ENCODE assay signal across 8 mouse cellular contexts in the genomic region with DNA sequence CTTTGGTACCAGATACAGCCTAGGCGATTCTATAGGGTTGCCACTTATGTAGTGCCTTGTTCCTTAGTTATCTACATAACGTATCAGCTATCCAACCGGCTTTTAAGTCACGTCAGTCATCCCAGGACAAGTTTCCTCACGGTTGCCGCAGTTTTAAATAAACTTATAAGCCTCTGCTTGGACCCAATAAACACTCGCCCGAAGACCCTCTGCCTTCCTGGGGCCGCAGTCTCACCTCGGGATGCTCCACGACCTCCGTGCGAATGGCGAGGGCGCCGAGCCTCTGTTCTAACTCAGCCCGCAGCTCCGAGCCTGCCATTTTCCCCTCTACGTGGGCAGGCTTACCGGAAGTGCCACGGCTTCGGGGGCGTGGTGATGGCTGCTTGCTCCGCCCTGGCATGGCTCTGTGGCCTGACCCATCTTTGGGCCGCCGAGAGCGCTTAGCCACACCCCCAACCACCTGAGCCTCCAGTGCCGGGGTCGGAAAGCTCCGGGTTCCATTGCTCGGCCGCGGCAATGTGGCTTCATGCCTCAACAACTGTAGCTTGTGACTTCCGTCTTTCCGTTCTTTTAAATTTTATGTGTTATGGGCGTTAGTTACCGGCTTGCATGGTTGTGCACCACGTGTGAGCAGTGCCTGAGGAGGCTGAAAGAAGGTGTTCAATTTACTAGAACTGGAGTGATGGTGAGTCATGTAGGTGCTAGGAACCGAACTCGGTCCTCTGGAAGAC. TPM values are rescaled to one million over a fixed set of nuclear protein-coding genes. Genes with fewer than 3 reads are reported as not detected.
DNase-seq lines count a peak whose midpoint lies in the region; ATAC-seq and TF ChIP-seq lines count a peak whose summit lies in the region.

A gene (minus strand): TSS at position 352 of the 731 bp plus-strand sequence.

- no peak for TF ChIP-seq CTCF in liver, embryonic 14.5 days (IDR thresholded peaks at IDR 0.05; ENCODE audit: low read depth)
- TF ChIP-seq CTCF in stomach, postnatal 0 days (IDR thresholded peaks at IDR 0.05; ENCODE audit: low read depth) = 0 out of 2 replicates have a peak, but pooled peaks have one; percentile 7

- peak; percentile 98 for ATAC-seq in CD4-positive, CD25-positive, alpha-beta regulatory T cell, adult 4 months
- ATAC-seq in heart, embryonic 13.5 days (ENCODE audit: extremely low read depth, insufficient number of reproducible peaks, low FRiP score, low TSS enrichment) = peak; percentile 97
- ATAC-seq in liver, embryonic 14.5 days (ENCODE audit: insufficient read depth) = peak; percentile 100
- ATAC-seq in neural tube, embryonic 11.5 days (ENCODE audit: insufficient read depth, low FRiP score, low TSS enrichment) = peak; percentile 98
- peak; percentile 99 for ATAC-seq in stomach, postnatal 0 days (ENCODE audit: low FRiP score, low TSS enrichment)

- DNase-seq in fat pad, adult 2 months (ENCODE audit: extremely low read depth, low read depth, low spot score) = peak; percentile 43
- DNase-seq in kidney, postnatal 10 days = peak; percentile 94
- peak; percentile 86 to 90 (median 88) for DNase-seq in liver, embryonic 14.5 days (ENCODE audit: low read depth in 3 of 3, low spot score in 3 of 3)
- DNase-seq in neural tube, embryonic 11.5 days (ENCODE audit: low spot score) = peak; percentile 91
- DNase-seq in stomach, postnatal 0 days (ENCODE audit: low spot score) = peak; percentile 95

- no peaks in the 10 kb centered on the region for H3K4me1 ChIP-seq in brown adipose tissue, adult 24 weeks (ENCODE audit: control insufficient read depth, insufficient read depth, insufficient read length, low read length)
- H3K4me1 ChIP-seq in heart, embryonic 13.5 days = peaks cover 8% of the 10 kb centered on the region
- peaks cover 4 to 8% of the 10 kb centered on the region in 2 experiments for H3K4me1 ChIP-seq in liver, embryonic 14.5 days (replicated peaks; ENCODE audit: control insufficient read depth in 2 of 2, insufficient read depth in 2 of 2, low read length in 1 of 2)
- no peaks in the 10 kb centered on the region for H3K4me1 ChIP-seq in neural tube, embryonic 11.5 days (ENCODE audit: control insufficient read depth, insufficient read depth, low read length)
- no peaks in the 10 kb centered on the region for H3K4me1 ChIP-seq in stomach, postnatal 0 days (replicated peaks; ENCODE audit: control insufficient read depth, insufficient read depth)

- peaks cover 23% of the 10 kb centered on the region for H3K36me3 ChIP-seq in heart, embryonic 13.5 days
- peaks cover 2% of the 10 kb centered on the region for H3K36me3 ChIP-seq in liver, embryonic 14.5 days (replicated peaks; ENCODE audit: control insufficient read depth, insufficient read depth, low read depth)
- H3K36me3 ChIP-seq in neural tube, embryonic 11.5 days (ENCODE audit: control insufficient read depth, insufficient read depth, low read length) = 0 out of 2 replicates have a peak, but pooled peaks cover 2% of the 10 kb centered on the region
- no peaks in the 10 kb centered on the region for H3K36me3 ChIP-seq in stomach, postnatal 0 days (ENCODE audit: control insufficient read depth, insufficient read depth, low read length)

- 3% methylated on average over 40 of the region's 40 CpGs for WGBS in heart, embryonic 13.5 days
- 2% methylated on average over 40 of the region's 40 CpGs for WGBS in liver, embryonic 14.5 days (ENCODE audit: insufficient replicate concordance)
- 3% methylated on average over 40 of the region's 40 CpGs for WGBS in neural tube, embryonic 11.5 days
- WGBS in stomach, postnatal 0 days = 2% methylated on average over 40 of the region's 40 CpGs

- peak within 1 kb of the TSS; percentile 86 for H3K9ac ChIP-seq in heart, embryonic 13.5 days
- H3K9ac ChIP-seq in liver, embryonic 14.5 days (replicated peaks) = peak within 1 kb of the TSS; percentile 86
- H3K9ac ChIP-seq in neural tube, embryonic 11.5 days (ENCODE audit: low read length) = peak within 1 kb of the TSS; percentile 64
- H3K9ac ChIP-seq in stomach, postnatal 0 days (ENCODE audit: low read length) = peak within 1 kb of the TSS; percentile 73

- H3K4me2 ChIP-seq in heart, embryonic 13.5 days = peak within 1 kb of the TSS; percentile 68
- H3K4me2 ChIP-seq in liver, embryonic 14.5 days (ENCODE audit: low read depth) = peak within 1 kb of the TSS; percentile 84
- H3K4me2 ChIP-seq in neural tube, embryonic 11.5 days (ENCODE audit: low read depth) = peak within 1 kb of the TSS; percentile 63
- H3K4me2 ChIP-seq in stomach, postnatal 0 days (replicated peaks; ENCODE audit: low read depth) = peak within 1 kb of the TSS; percentile 68

- H3K27me3 ChIP-seq in heart, embryonic 13.5 days (replicated peaks) = peaks cover 4% of the 10 kb centered on the region; the same call in 1 of the 2 replicates
- H3K27me3 ChIP-seq in liver, embryonic 14.5 days (ENCODE audit: control insufficient read depth, insufficient read depth, low read length) = no peaks in the 10 kb centered on the region
- H3K27me3 ChIP-seq in neural tube, embryonic 11.5 days (ENCODE audit: control insufficient read depth, insufficient read depth, low read length) = no peaks in the 10 kb centered on the region
- H3K27me3 ChIP-seq in stomach, postnatal 0 days (ENCODE audit: control insufficient read depth, insufficient read depth, low read length) = no peaks in the 10 kb centered on the region

- H3K4me3 ChIP-seq in brown adipose tissue, adult 24 weeks (ENCODE audit: insufficient read depth, low read depth, low read length) = peak within 1 kb of the TSS; percentile 66
- H3K4me3 ChIP-seq in heart, embryonic 13.5 days = peak within 1 kb of the TSS; percentile 70
- H3K4me3 ChIP-seq in liver, embryonic 14.5 days (ENCODE audit: insufficient read depth in 1 of 2, low read depth in 2 of 2, low read length in 2 of 2) = peak within 1 kb of the TSS; percentile 81 to 84
- H3K4me3 ChIP-seq in neural tube, embryonic 11.5 days (ENCODE audit: low read depth, low read length) = peak within 1 kb of the TSS; percentile 55
- peak within 1 kb of the TSS; percentile 69 for H3K4me3 ChIP-seq in stomach, postnatal 0 days (ENCODE audit: low read depth, low read length)

- H3K27ac ChIP-seq in brown adipose tissue, adult 24 weeks (replicated peaks; ENCODE audit: low read depth, low read length) = peak within 1 kb of the TSS; percentile 44
- peak within 1 kb of the TSS; percentile 80 for H3K27ac ChIP-seq in heart, embryonic 13.5 days (replicated peaks)
- H3K27ac ChIP-seq in liver, embryonic 14.5 days = peak within 1 kb of the TSS; percentile 76
- no peak within 1 kb of the TSS for H3K27ac ChIP-seq in neural tube, embryonic 11.5 days (ENCODE audit: low read depth, low read length)
- peak within 1 kb of the TSS; percentile 84 for H3K27ac ChIP-seq in stomach, postnatal 0 days (replicated peaks)

- H3K9me3 ChIP-seq in heart, embryonic 13.5 days = no peaks in the 10 kb centered on the region
- no peaks in the 10 kb centered on the region for H3K9me3 ChIP-seq in liver, embryonic 14.5 days (ENCODE audit: control insufficient read depth, low read length)
- no peaks in the 10 kb centered on the region for H3K9me3 ChIP-seq in neural tube, embryonic 11.5 days (ENCODE audit: control insufficient read depth, low read length)
- no peaks in the 10 kb centered on the region for H3K9me3 ChIP-seq in stomach, postnatal 0 days (ENCODE audit: control insufficient read depth, low read length)

- 0 out of 2 replicates have a peak, but pooled peaks have one; percentile 9 for TF ChIP-seq EP300 in liver, embryonic 14.5 days (IDR thresholded peaks at IDR 0.05; ENCODE audit: low read depth)
- TF ChIP-seq EP300 in stomach, postnatal 0 days (optimal IDR thresholded peaks at IDR 0.05) = no peak

RNA-seq across cellular contexts. Expression of the gene that starts here (rescaled TPM):
- polyA plus RNA-seq in CD4-positive, CD25-positive, alpha-beta regulatory T cell, adult 4 months (2017; shearing (Covaris generic)) = 10 to 100 TPM; 29.4 to 45.3 TPM
- polyA plus RNA-seq in brown adipose tissue, adult 24 weeks (2012; ENCODE audit: insufficient read depth, insufficient read length, missing spikeins) = 45.5 and 67.5 TPM in 2 replicates
- polyA plus RNA-seq in heart, embryonic 13.5 days (2015; fragmentation: Nextera tagmentation; extraction: Ambion mirVana) = 18.7 and 20.0 TPM in 2 replicates
- polyA plus RNA-seq in liver, embryonic 14.5 days (2012; rRNA removed) = 6.7 and 11.1 TPM in 2 replicates
- polyA plus RNA-seq in liver, embryonic 14.5 days (2014; fragmentation: Nextera tagmentation; extraction: Ambion mirVana) = 19.8 and 20.8 TPM in 2 replicates
- polyA plus RNA-seq in neural tube, embryonic 11.5 days (2014; fragmentation: Nextera tagmentation; extraction: Ambion mirVana) = 22.0 and 26.3 TPM in 2 replicates
- 36.2 and 36.7 TPM in 2 replicates for polyA plus RNA-seq in stomach, postnatal 0 days (2015; fragmentation: Nextera tagmentation; extraction: Ambion mirVana)

Comparison
In these comparisons a context has a peak if more than half of its experiments do, and no peak if none do; other contexts are left out.
1. DNase-seq: peak in every context shown above with its lines; median percentile 95 in stomach, postnatal 0 days; 94 in kidney, postnatal 10 days; 91 in neural tube, embryonic 11.5 days; 88 in liver, embryonic 14.5 days; 43 in fat pad, adult 2 months.